Mouse (Mus musculus) hematopoietic multipotent progenitor cell, adult 10-12 weeks (in vitro differentiated cells): ENCODE measurements around the gene Efl1. TPM values are rescaled to one million over a fixed set of nuclear protein-coding genes. Genes with fewer than 3 reads are reported as not detected.

ENCODE experiments used
- polyA plus RNA-seq: library from polyadenylated mRNA; stranded (reverse); fragments of >175 nt; gene quantifications from 2 replicates; pipeline ENCODE4 v1.2.3, GENCODE M21; 2012; ENCODE audit warnings: low replicate concordance

Gene Efl1
- polyA plus RNA-seq = 3.0 and 3.5 TPM in 2 replicates

GRCm38 (mm10) chr7:82648353-82649080 is at the start of gene Efl1, which contains the start of gene Saxo2:
Gene Efl1, plus strand, starts transcription at chr7:82648614.
Gene Saxo2, minus strand, starts transcription at chr7:82648528.

Other genes with a start within 250 kb of the Efl1 start
- gene Saxo2, start 86 bp upstream of the Efl1 start, polyA plus RNA-seq = not detected in 2 replicates
- gene Mex3b, start 218.7 kb downstream of the Efl1 start, polyA plus RNA-seq = 6.5 and 7.2 TPM in 2 replicates